8 mouse cellular contexts compared by ENCODE assay signal in genomic region chr4:126556809-126557711, GRCm38 (mm10). TPM values are rescaled to one million over a fixed set of nuclear protein-coding genes. Genes with fewer than 3 reads are reported as not detected.
DNase-seq lines count a peak whose midpoint lies in the region; ATAC-seq and TF ChIP-seq lines count a peak whose summit lies in the region.

Gene Clspn, plus strand, starts transcription at chr4:126556935.

- no peaks in the 10 kb centered on the region for H3K9me3 ChIP-seq in embryonic facial prominence, embryonic 14.5 days (ENCODE audit: control insufficient read depth, low read length)

- H3K36me3 ChIP-seq in C2C12 (ENCODE audit: control insufficient read depth, insufficient read depth) = peaks cover 30% of the 10 kb centered on the region
- peaks cover 15% of the 10 kb centered on the region for H3K36me3 ChIP-seq in embryonic facial prominence, embryonic 14.5 days (ENCODE audit: control insufficient read depth, insufficient read depth, low read length)
- no peaks in the 10 kb centered on the region for H3K36me3 ChIP-seq in liver, adult 2 months (ENCODE audit: control insufficient read depth, insufficient read depth, low read length)

- peak within 1 kb of the TSS; percentile 35 for H3K27ac ChIP-seq in bone marrow, adult 2 months (ENCODE audit: control insufficient read depth, insufficient read depth, low read depth, low read length, poor library complexity)
- peak within 1 kb of the TSS; percentile 70; the same call in 1 of the 2 replicates for H3K27ac ChIP-seq in embryonic facial prominence, embryonic 14.5 days (replicated peaks; ENCODE audit: low read depth, low read length)
- H3K27ac ChIP-seq in liver, adult 2 months (replicated peaks; ENCODE audit: insufficient read depth, low read depth, low read length) = no peak within 1 kb of the TSS

- H3K4me2 ChIP-seq in embryonic facial prominence, embryonic 14.5 days (ENCODE audit: low read depth, low read length) = peak within 1 kb of the TSS; percentile 65

- under 1% methylated on average over 54 of the region's 54 CpGs for WGBS in bone marrow, adult 2 months
- under 1% methylated on average over 44 of the region's 54 CpGs for WGBS in embryonic facial prominence, embryonic 14.5 days
- 2% methylated on average over 54 of the region's 54 CpGs for WGBS in liver, adult 2 months

- peak; percentile 94 for TF ChIP-seq POLR2A in bone marrow, adult 2 months (IDR thresholded peaks at IDR 0.05; ENCODE audit: borderline replicate concordance, control insufficient read depth, low read depth, low read length)
- no peak for TF ChIP-seq POLR2A in liver, adult 2 months (IDR thresholded peaks at IDR 0.05; ENCODE audit: extremely low read depth, insufficient read depth, low read length)

- peak within 1 kb of the TSS; percentile 82 for H3ac ChIP-seq in C2C12 (ENCODE audit: control insufficient read depth, insufficient read length, low read depth)

- H3K9ac ChIP-seq in embryonic facial prominence, embryonic 14.5 days (ENCODE audit: low read depth, low read length) = peak within 1 kb of the TSS; percentile 73
- peak within 1 kb of the TSS; percentile 61 for H3K9ac ChIP-seq in liver, adult 2 months (ENCODE audit: low read depth, low read length)

- no peaks in the 10 kb centered on the region for H3K27me3 ChIP-seq in C2C12 (ENCODE audit: control insufficient read depth, insufficient read depth, insufficient read length)
- no peaks in the 10 kb centered on the region for H3K27me3 ChIP-seq in embryonic facial prominence, embryonic 14.5 days (replicated peaks; ENCODE audit: control insufficient read depth, insufficient read depth, low read length)
- H3K27me3 ChIP-seq in liver, adult 2 months (ENCODE audit: control insufficient read depth, insufficient read depth, low read length) = no peaks in the 10 kb centered on the region

- H3K79me3 ChIP-seq in C2C12 (ENCODE audit: low read depth) = peaks cover 15% of the 10 kb centered on the region

- H3K4me3 ChIP-seq in C2C12 (ENCODE audit: insufficient read depth, poor library complexity, severe bottlenecking) = peak within 1 kb of the TSS; percentile 79
- peak within 1 kb of the TSS; percentile 88 for H3K4me3 ChIP-seq in bone marrow, adult 2 months (replicated peaks; ENCODE audit: control insufficient read depth, low read depth, low read length)
- peak within 1 kb of the TSS; percentile 77 for H3K4me3 ChIP-seq in embryonic facial prominence, embryonic 14.5 days (ENCODE audit: low read depth, low read length)
- H3K4me3 ChIP-seq in liver, adult 2 months (ENCODE audit: insufficient read depth, low read depth, low read length) = peak within 1 kb of the TSS; percentile 90

- H3K79me2 ChIP-seq in C2C12 (ENCODE audit: control insufficient read depth, insufficient read depth) = peaks cover 23% of the 10 kb centered on the region
- H3K79me2 ChIP-seq in liver, adult 2 months (ENCODE audit: control insufficient read depth, insufficient read depth, low read length) = no peaks in the 10 kb centered on the region

- peaks cover 1% of the 10 kb centered on the region; the same call in 1 of the 2 replicates for H3K4me1 ChIP-seq in bone marrow, adult 2 months (ENCODE audit: control insufficient read depth, insufficient read depth, low read length)
- H3K4me1 ChIP-seq in embryonic facial prominence, embryonic 14.5 days (ENCODE audit: control insufficient read depth, insufficient read depth, low read length) = peaks cover 5% of the 10 kb centered on the region; the same call in 1 of the 2 replicates
- H3K4me1 ChIP-seq in liver, adult 2 months (ENCODE audit: control insufficient read depth, insufficient read depth, low read length) = no peaks in the 10 kb centered on the region

- peak; percentile 96 for DNase-seq in embryonic facial prominence, embryonic 14.5 days (ENCODE audit: low spot score)
- peak; percentile 84 for DNase-seq in heart, adult 8-10 months (ENCODE audit: low spot score)
- DNase-seq in kidney, adult 8-10 months = peak; percentile 78 to 86
- DNase-seq in liver, adult 2 months (ENCODE audit: extremely low read depth, low read depth, low spot score) = peak; percentile 62
- DNase-seq in spleen, postnatal 4 days (ENCODE audit: low spot score in 2 of 2) = peak; percentile 94 to 95

- no peak for TF ChIP-seq CTCF in C2C12 (IDR thresholded peaks at IDR 0.05; ENCODE audit: control insufficient read depth, insufficient read depth, insufficient read length)
- no peak for TF ChIP-seq CTCF in bone marrow, adult 2 months (IDR thresholded peaks at IDR 0.05; ENCODE audit: control insufficient read depth, insufficient read depth, low read length)
- no peak for TF ChIP-seq CTCF in liver, adult 2 months (IDR thresholded peaks at IDR 0.05; ENCODE audit: low read depth, low read length)

- peak; percentile 99 for ATAC-seq in embryonic facial prominence, embryonic 14.5 days (ENCODE audit: low read depth)
- peak; percentile 97 for ATAC-seq in monocyte, adult 5-6 weeks (replicated peaks; ENCODE audit: insufficient number of reproducible peaks, low FRiP score, low TSS enrichment, poor library complexity, severe bottlenecking)

TF ChIP-seq in C2C12, 6 proteins besides CTCF, POLR2A, EP300 and RAD21:
- TF ChIP-seq CEBPB (IDR thresholded peaks at IDR 0.05; ENCODE audit: low read depth) (no peak), MYOD1 (IDR thresholded peaks at IDR 0.05; ENCODE audit: control insufficient read depth, insufficient read length, low read depth) (no peak), MYOG (IDR thresholded peaks at IDR 0.05; ENCODE audit: control insufficient read depth, extremely low read depth, insufficient read length) (no peak), FOSL1 (IDR thresholded peaks at IDR 0.05; ENCODE audit: insufficient read depth, low read length, poor library complexity, severe bottlenecking) (no peak), MAX (IDR thresholded peaks at IDR 0.05) (no peak), USF1 (IDR thresholded peaks at IDR 0.05; ENCODE audit: low read depth) (no peak)

RNA-seq across cellular contexts. Expression of gene Clspn, which starts in this region (rescaled TPM):
- polyA plus RNA-seq in C2C12 (2012; fragmentation: generic; extraction: Trizol) = 11.4 TPM
- 44.5 and 66.4 TPM in 2 replicates for polyA plus RNA-seq in bone marrow, adult 2 months (2011; ENCODE audit: insufficient read depth, insufficient read length, low replicate concordance, missing spikeins)
- 28.0 and 32.5 TPM in 2 replicates for polyA plus RNA-seq in embryonic facial prominence, embryonic 14.5 days (2014; fragmentation: Nextera tagmentation; extraction: Ambion mirVana)
- under 1 TPM; 0.16 to 0.69 (median 0.50) TPM for total RNA-seq in heart, adult 8-10 months (2022)
- total RNA-seq in liver, adult 2 months (2014; rRNA removed) = 0.28 and 0.40 TPM in 2 replicates
- 0.05 and 0.15 TPM in 2 replicates for polyA plus RNA-seq in liver, adult 2 months (2012; rRNA removed)
- total RNA-seq in monocyte, adult 5-6 weeks (2017) = 1.7 to 15.5 TPM (median 9.2 TPM) in 3 replicates

Comparison
In these comparisons a context has a peak if more than half of its experiments do, and no peak if none do; other contexts are left out.
1. RNA of gene Clspn (polyA plus RNA-seq): 44.5 to 66.4 TPM in bone marrow, adult 2 months, 28.0 to 32.5 TPM in embryonic facial prominence, embryonic 14.5 days and 11.4 TPM in C2C12 (single experiment); 0.05 to 0.15 TPM in liver, adult 2 months; every median in the first group is over 10 times any median in the second.
2. Peak in DNase-seq in heart, adult 8-10 months; RNA of the gene not detected or under 1 TPM.
3. Peak in DNase-seq, H3K4me3 ChIP-seq and H3K9ac ChIP-seq in liver, adult 2 months; RNA of the gene not detected or under 1 TPM.
4. Peak in every context shown above with its lines, with median percentiles within 50 percentile points of each other: H3K4me3 ChIP-seq and DNase-seq.